Mouse (Mus musculus) MEL (cell line): ENCODE measurements around the gene Ints2.
"Not testable (repeated sequence)": the region's sequence is repeated elsewhere in the genome, so short reads cannot be mapped to it uniquely, and the experiment has no call there.

Source experiments
- CHD2 ChIP-seq: IDR thresholded peaks from 2 replicates; pipeline ENCODE4 v1.6.1; 2011; ENCODE audit warnings: low read length, improper control_type of control experiment
- CTCF ChIP-seq, 3 experiments: IDR thresholded peaks in 2 of 3; conservative IDR thresholded peaks in 1 of 3; 2 replicates each; pipeline ENCODE4 v1.5.1; 2011 to 2012; ENCODE audit warnings: low read length in 3 of 3, low read depth in 2 of 3, mild to moderate bottlenecking in 2 of 3, improper control_type of control experiment in 1 of 3, inconsistent platforms in 1 of 3, mixed read lengths in 1 of 3, moderate library complexity in 1 of 3; ENCODE audit not compliant: control insufficient read depth in 1 of 3, insufficient read depth in 1 of 3, poor library complexity in 1 of 3, severe bottlenecking in 1 of 3
- E2F4 ChIP-seq: IDR thresholded peaks from 2 replicates; pipeline ENCODE4 v1.6.1; 2011; ENCODE audit warnings: low read depth, low read length, improper control_type of control experiment, borderline replicate concordance
- GATA1 ChIP-seq: IDR thresholded peaks from 2 replicates; pipeline ENCODE4 v1.6.1; 2011; ENCODE audit warnings: low read depth, low read length, improper control_type of control experiment
- HCFC1 ChIP-seq: IDR thresholded peaks from 2 replicates; pipeline ENCODE4 v1.6.1; 2012; ENCODE audit warnings: low read depth, mild to moderate bottlenecking, inconsistent platforms, low read length, improper control_type of control experiment, moderate library complexity
- MXI1 ChIP-seq: IDR thresholded peaks from 2 replicates; pipeline ENCODE4 v1.6.1; 2011; ENCODE audit warnings: mild to moderate bottlenecking, low read depth, low read length, improper control_type of control experiment
- POLR2A ChIP-seq, 2 experiments: IDR thresholded peaks; 2 replicates each; pipeline ENCODE4 v1.6.1; 2011 to 2012; ENCODE audit warnings: low read length in 2 of 2, mild to moderate bottlenecking in 2 of 2, control low read depth in 1 of 2, improper control_type of control experiment in 1 of 2, low read depth in 1 of 2, moderate library complexity in 1 of 2; ENCODE audit not compliant: control insufficient read depth in 1 of 2, insufficient read depth in 1 of 2, poor library complexity in 1 of 2
- POLR2AphosphoS2 ChIP-seq: IDR thresholded peaks from 2 replicates; pipeline ENCODE4 v1.6.1; 2011; ENCODE audit warnings: low read length, improper control_type of control experiment
- POLR2AphosphoS5 ChIP-seq: IDR thresholded peaks from 2 replicates; pipeline ENCODE4 v1.6.1; 2012; ENCODE audit warnings: low read depth, borderline replicate concordance, mild to moderate bottlenecking, inconsistent platforms, low read length, moderate library complexity, mixed read lengths
- RCOR1 ChIP-seq: IDR thresholded peaks from 2 replicates; pipeline ENCODE4 v1.6.1; 2012; ENCODE audit warnings: low read depth, mild to moderate bottlenecking, inconsistent platforms, low read length, improper control_type of control experiment
- SIN3A ChIP-seq: IDR thresholded peaks from 2 replicates; pipeline ENCODE4 v1.6.1; 2012; ENCODE audit warnings: low read length, improper control_type of control experiment, inconsistent platforms
- USF1 ChIP-seq: IDR thresholded peaks from 2 replicates; pipeline ENCODE4 v1.6.1; 2014; ENCODE audit warnings: low read depth, mild to moderate bottlenecking, inconsistent platforms, low read length, improper control_type of control experiment, moderate library complexity
- USF2 ChIP-seq, 2 experiments: IDR thresholded peaks; 2 replicates each; pipeline ENCODE4 v1.6.1; 2011 to 2012; ENCODE audit warnings: improper control_type of control experiment in 2 of 2, low read length in 2 of 2, borderline replicate concordance in 1 of 2, inconsistent platforms in 1 of 2, low read depth in 1 of 2, mild to moderate bottlenecking in 1 of 2; ENCODE audit not compliant: insufficient read depth in 1 of 2
- ZKSCAN1 ChIP-seq: IDR thresholded peaks from 2 replicates; pipeline ENCODE4 v1.6.1; 2012; ENCODE audit warnings: low read depth, mild to moderate bottlenecking, inconsistent platforms, low read length, improper control_type of control experiment, moderate library complexity

DNA sequence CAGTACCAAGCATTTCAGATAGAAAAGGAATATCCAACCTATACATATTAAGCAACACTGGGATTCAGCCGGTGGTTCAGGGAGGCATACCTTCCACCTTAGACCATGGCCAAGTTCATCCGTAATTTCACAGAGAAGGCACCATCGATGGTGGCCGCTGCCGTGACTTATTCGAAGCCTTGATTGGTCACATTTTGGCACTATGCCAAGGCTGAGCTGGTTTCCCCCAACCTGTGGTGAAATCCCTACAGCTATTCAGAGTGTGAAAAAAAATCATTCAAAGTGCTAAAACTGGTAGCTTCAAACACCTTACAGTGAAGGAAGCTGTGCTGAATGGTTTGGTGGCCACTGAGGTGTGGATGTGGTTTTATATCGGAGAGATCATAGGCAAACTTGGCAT lies 72.2 kb downstream of the Ints2 start:
- TF ChIP-seq POLR2AphosphoS2; POLR2AphosphoS5; CTCF (IDR thresholded peaks at IDR 0.05 in 2 of 3, conservative IDR thresholded peaks at IDR 0.05 in 1 of 3; ENCODE audit: control insufficient read depth in 1 of 3, insufficient read depth in 1 of 3, low read depth in 2 of 3, low read length in 3 of 3, poor library complexity in 1 of 3, severe bottlenecking in 1 of 3); E2F4; CHD2; MXI1; ZKSCAN1; GATA1; HCFC1; POLR2A (IDR thresholded peaks at IDR 0.05; ENCODE audit: control insufficient read depth in 1 of 2, insufficient read depth in 1 of 2, low read depth in 1 of 2, low read length in 2 of 2, poor library complexity in 1 of 2); RCOR1; SIN3A; USF2 (IDR thresholded peaks at IDR 0.05; ENCODE audit: borderline replicate concordance in 1 of 2, insufficient read depth in 1 of 2, low read depth in 1 of 2, low read length in 2 of 2); USF1: not testable (repeated sequence)
